Mouse (Mus musculus): ENCODE results near the gene Atp2b4.

GRCm38 (mm10) chr1:133779043-133779442 lies 21.8 kb downstream of the Atp2b4 start:
- TF ChIP-seq CTCF (IDR thresholded peaks at IDR 0.05; ENCODE audit: extremely low read depth, insufficient read depth, insufficient read length, insufficient replicate concordance) (no peak), POLR2A (IDR thresholded peaks at IDR 0.05; ENCODE audit: low read depth, low read length) (no peak)
